Mouse (Mus musculus) liver, postnatal 0 days (tissue): ENCODE measurements around the gene F8.
"Not testable (repeated sequence)": the region's sequence is repeated elsewhere in the genome, so short reads cannot be mapped to it uniquely, and the experiment has no call there.

Experiments
- CTCF ChIP-seq: sonication (generic); IDR thresholded peaks from 2 replicates; pipeline ENCODE4 v1.5.1; 2016; ENCODE audit warnings: antibody characterized with exemption, low read depth
- EP300 ChIP-seq: IDR thresholded peaks from 2 replicates; pipeline ENCODE4 v1.6.1; 2016; ENCODE audit warnings: antibody characterized with exemption, low read depth, mild to moderate bottlenecking

DNA sequence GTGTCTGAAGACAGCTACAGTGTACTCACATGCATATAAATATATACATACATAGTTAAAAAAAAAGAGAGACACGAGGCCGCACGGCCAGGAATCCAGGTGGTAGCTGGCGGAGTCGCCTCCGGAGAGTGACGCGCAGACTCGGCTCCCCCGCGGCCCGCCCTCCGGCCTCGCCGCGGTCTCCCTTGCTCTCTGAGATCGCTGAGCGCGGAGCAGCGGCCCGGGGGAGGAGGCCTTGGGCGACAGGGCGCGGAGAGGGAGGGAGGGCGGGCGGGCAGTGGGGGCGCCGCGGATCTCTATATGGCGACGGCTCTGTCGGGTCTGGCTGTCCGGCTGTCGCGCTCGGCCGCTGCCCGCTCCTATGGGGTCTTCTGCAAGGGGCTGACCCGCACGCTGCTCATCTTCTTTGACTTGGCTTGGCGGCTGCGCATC is 239.3 kb downstream of the F8 start:
- TF ChIP-seq EP300, CTCF: not testable (repeated sequence)
